Mouse (Mus musculus) inflammation-experienced regulatory T-cells, adult 16 weeks (primary cell): ENCODE results near the gene Emc3. TPM values are rescaled to one million over a fixed set of nuclear protein-coding genes. Genes with fewer than 3 reads are reported as not detected.

Source experiments
- polyA plus RNA-seq: library from polyadenylated mRNA; unstranded; fragments of 100-300 nt; shearing (Covaris generic); gene quantifications from one replicate; pipeline ENCODE4 v1.2.1, GENCODE M21; 2017

The Emc3 gene
- polyA plus RNA-seq, result 110 TPM

DNA sequence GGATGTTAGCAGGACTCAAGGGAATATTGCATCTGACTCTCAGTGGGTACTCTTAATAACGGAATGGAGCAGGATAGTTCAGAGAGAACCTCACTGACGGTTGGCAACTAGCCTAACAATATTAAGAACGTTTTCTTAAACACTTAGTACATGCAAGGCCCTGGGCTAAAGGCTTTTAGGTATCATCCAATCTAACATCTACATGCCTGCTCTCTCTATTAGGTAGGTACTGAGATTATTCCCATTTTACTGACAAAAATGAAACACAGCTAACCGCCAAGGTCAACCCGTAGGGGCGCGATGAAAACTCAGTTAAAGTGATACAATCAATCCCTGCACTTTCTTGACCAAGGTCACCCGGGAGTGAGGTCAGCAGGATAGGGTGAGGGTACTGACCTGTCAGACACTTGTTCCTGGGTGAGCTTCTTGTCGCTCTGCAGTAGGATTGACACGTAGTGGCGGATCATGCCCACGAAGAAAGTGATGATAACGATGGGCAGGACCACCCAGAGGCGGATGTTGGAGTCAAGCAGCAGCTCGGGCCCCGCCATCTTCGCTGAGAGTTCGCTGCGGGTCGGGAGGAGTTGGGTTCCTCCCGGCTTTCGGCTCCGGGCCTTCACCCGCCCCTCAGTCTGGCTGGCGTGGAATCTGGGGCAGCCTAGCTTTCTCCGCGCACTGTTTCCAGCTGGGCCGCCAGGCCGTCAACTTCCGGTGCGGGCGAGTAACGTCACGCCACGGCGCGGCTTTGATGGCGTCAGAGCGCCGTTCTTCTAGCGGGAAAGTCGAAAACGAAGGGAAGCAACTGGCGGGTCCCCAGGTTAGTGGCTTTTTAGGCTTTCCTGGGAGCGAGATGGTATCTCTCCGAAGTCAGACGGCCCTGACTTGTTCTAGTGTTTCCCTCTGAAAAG is at the start of gene Emc3, which contains the start of gene Fancd2:
Emc3 (minus strand) TSS at position 721 of the 908 bp plus-strand sequence.
Fancd2 (plus strand) TSS at position 751 of the 908 bp plus-strand sequence.

DNA sequence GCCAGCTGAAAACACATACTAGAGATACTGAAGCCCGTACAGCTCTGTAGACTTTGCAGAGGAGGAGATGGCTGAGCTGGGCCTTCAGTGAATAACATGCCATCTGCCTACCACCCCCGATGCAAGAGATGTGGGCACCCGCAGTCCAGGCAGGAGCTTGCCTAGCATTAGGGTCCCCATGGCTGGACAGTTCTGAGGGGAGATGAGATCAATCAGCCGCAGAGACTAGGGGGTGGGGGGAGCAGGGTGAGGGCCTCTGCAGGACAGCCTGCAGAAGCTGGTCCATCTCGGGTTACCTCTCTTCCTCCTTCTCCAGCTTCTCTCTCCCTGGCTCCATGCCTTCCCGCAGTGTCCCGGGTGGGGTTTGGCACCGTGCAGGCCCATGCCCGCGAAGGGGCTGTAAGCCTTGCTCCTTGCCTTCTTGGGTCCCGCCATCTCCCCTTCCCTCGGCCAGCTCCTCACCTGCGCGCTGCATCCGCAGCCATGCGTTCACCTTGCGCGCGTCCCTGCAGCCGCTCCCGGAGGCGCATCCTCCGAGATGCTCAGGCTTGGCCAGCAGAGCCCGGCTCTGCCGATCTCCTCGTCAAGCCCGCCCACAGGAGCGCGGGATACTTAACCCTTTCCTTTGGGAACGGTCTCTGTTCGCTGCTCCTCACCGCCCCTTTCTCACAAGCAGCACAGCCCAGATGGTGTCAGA is 29.9 kb downstream of the Emc3 start, which contains the start of gene Prrt3:
Prrt3 (minus strand) TSS at position 544 of the 697 bp plus-strand sequence.

DNA sequence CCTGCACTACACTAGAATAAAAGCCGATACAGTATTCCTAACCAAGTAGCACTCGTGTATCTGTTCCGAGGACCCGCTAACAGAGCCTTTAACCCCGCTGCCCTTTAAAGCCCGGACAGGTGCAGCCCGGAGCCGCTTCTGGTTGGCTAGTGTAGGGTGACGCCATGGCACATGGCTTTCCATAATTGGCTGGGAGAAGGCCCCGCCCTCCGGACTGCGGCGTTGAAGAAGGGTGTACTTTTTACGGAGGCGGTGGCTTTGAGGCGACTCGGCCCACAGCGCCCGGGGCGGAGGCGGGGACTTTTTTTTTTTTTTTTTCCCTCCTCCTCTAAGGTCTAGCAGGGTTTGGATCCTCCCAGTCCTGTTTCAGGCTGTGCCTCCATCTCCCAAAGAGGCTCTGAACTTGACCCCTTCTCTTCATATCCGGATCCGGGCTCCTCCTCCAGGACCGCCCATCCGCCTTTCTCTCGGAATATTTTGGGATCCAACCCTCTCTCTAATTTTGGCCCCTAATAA is 48.3 kb downstream of the Emc3 start, which contains the start of gene Creld1:
Creld1 (plus strand) TSS at position 198 of the 516 bp plus-strand sequence.

DNA sequence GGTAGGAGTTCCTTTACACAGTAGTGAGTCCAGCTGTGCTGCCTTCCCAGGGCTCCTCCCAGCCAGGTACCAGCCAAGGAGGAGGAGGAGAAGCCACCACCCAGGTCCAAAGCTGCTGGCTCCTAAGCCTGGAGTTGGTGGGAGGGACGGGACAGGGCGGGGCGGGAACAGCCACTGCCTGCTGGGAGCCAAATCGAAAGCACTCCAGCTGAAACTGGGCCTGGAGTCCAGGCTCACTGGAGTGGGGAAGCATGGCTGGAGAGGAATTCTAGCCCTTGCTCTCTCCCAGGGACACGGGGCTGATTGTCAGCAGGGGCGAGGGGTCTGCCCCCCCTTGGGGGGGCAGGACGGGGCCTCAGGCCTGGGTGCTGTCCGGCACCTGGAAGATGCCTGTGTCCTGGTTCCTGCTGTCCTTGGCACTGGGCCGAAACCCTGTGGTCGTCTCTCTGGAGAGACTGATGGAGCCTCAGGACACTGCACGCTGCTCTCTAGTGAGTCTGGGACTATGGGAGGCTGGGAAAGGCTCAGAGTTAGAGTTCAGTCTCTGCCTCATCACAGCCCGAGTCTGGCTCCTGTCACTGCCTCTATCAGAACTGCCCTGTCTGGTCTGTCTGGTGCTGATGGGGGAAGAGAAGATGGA is 60.0 kb downstream of the Emc3 start, which contains the start of gene Il17rc:
Il17rc (plus strand) TSS at position 131 of the 640 bp plus-strand sequence.

Other genes with a start within 250 kb of the Emc3 start
- gene Cpne9, start 249.3 kb downstream of the Emc3 start, polyA plus RNA-seq, result not detected
- gene Brpf1, start 224.5 kb downstream of the Emc3 start, polyA plus RNA-seq, result 54.8 TPM
- gene Ogg1, start 204.7 kb downstream of the Emc3 start, polyA plus RNA-seq, result 12.3 TPM
- gene Camk1, start 187.7 kb downstream of the Emc3 start, polyA plus RNA-seq, result 5.9 TPM
- 70.9 TPM for gene Tada3, start 153.8 kb downstream of the Emc3 start, polyA plus RNA-seq
- 579 TPM for gene Arpc4, start 153.5 kb downstream of the Emc3 start, polyA plus RNA-seq
- gene Ttll3, start 142.4 kb downstream of the Emc3 start, polyA plus RNA-seq, result 16.4 TPM
- gene Rpusd3, start 112.3 kb downstream of the Emc3 start, polyA plus RNA-seq, result 18.0 TPM
- not detected for gene Cidec, start 95.9 kb downstream of the Emc3 start, polyA plus RNA-seq
- gene Jagn1, start 89.1 kb downstream of the Emc3 start, polyA plus RNA-seq, result 61.7 TPM
- 0.29 TPM for gene Il17re, start 73.2 kb downstream of the Emc3 start, polyA plus RNA-seq
- gene Il17rc, start 60.2 kb downstream of the Emc3 start, polyA plus RNA-seq, result 0.27 TPM
- 13.0 TPM for gene Creld1, start 48.4 kb downstream of the Emc3 start, polyA plus RNA-seq
- gene Prrt3, start 29.7 kb downstream of the Emc3 start, polyA plus RNA-seq, result 0.49 TPM
- 3.7 TPM for gene Fancd2, start within 50 bp of the Emc3 start, polyA plus RNA-seq
- not detected for gene Fancd2os, start 69.1 kb upstream of the Emc3 start, polyA plus RNA-seq
- gene Brk1, start 73.1 kb upstream of the Emc3 start, polyA plus RNA-seq, result 261 TPM
- 48.2 TPM for gene Vhl, start 92.3 kb upstream of the Emc3 start, polyA plus RNA-seq
- gene Irak2, start 106.8 kb upstream of the Emc3 start, polyA plus RNA-seq, result 59.9 TPM
- 0.76 TPM for gene Tatdn2, start 165.4 kb upstream of the Emc3 start, polyA plus RNA-seq
- gene Ghrl, start 188.2 kb upstream of the Emc3 start, polyA plus RNA-seq, result not detected
- gene Sec13, start 209.1 kb upstream of the Emc3 start, polyA plus RNA-seq, result 198 TPM